Mouse (Mus musculus) ovary, postnatal 10 days (tissue): ENCODE results near the gene Efcc1.

Experiments
- DNase-seq: peaks from one replicate; pipeline ENCODE4 v3.0.0; 2022; ENCODE audit warnings: low spot score

Efcc1 gene

GRCm38 (mm10) chr6:87730591-87731462 lies at the start of gene Efcc1:
Efcc1 (plus strand) TSS chr6:87730869.
- no peak for DNase-seq

GRCm38 (mm10) chr6:87695947-87696346 lies 34.7 kb upstream of the Efcc1 start:
- no peak for DNase-seq

- no peak for DNase-seq
Measured at GRCm38 (mm10) chr6:87696544-87696943, 34.1 kb upstream of the Efcc1 start.

- DNase-seq: no peak
Measured at GRCm38 (mm10) chr6:87706246-87706645, 24.4 kb upstream of the Efcc1 start.

- no peak for DNase-seq
Measured at GRCm38 (mm10) chr6:87712311-87712710, 18.4 kb upstream of the Efcc1 start.

DNA sequence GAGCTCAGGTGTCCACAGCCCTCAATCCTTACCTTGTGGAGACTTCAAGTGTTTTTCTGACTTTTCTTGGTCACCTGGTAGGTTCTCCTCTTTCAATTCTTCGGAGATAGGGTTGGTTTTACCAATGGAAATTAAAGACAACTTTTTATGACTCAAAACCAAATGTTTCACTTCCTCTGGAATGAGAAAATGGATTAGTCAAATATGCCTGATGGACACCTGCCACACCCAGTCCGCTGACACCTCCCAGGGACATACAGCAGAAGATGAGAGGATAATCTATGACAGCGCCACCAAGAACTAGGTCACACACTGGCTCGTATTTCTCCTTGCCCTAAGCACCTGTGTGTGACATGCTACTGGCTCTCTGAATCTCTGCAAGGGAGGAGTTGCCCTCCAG lies 16.6 kb upstream of the Efcc1 start:
- DNase-seq: no peak

DNA sequence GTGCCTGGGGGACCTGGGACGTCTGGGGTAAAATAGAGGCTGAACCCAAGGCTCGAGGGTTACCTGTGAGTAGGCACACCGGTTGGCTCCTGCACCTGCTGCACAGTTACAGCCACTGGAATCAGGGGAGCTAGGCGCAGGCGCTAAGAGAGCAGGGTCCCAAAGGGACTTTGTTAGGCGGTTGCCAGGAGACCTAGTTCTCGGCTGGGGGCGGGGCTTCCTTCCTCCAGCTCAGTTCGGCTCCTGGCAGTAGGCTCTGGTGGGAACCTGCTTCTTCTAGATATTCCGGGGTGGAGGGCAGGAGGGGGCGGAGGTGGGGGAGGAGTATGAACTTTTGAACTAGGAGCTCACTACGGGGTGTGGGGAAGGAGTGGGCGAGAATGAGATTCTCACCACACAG lies 8.0 kb upstream of the Efcc1 start:
- no peak for DNase-seq

DNA sequence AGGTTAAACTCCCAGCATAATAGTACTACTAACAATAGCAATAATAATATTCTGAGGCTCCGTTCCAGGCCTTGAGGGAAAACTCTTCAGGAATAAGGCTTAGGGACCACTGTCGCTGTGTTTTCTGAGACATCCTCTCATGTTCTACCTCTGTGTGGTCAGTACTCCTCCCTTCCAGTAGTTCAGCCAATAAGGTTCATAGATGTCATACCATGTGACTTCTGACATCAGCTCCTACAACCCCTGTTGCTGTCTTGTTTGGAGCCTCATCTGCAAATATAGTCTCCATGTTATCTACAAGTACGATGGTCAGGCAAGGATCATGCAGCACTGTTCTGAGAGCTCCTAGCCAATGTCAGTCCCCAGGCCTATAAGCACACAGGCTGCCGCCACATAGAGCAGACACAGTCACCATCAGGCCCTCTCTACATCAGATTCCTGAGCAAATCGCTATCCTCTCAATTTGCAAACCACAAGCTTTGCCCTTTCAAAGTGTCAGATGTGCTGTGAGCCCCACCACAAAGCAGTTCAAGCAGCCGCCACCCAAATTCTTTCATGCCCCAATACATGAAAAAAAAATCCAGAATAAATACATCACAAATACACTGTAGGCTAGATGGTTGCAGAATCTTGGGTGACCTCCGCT lies 5.3 kb upstream of the Efcc1 start:
- no peak for DNase-seq

GRCm38 (mm10) chr6:87728102-87728501 lies 2.6 kb upstream of the Efcc1 start:
- DNase-seq: no peak

DNA sequence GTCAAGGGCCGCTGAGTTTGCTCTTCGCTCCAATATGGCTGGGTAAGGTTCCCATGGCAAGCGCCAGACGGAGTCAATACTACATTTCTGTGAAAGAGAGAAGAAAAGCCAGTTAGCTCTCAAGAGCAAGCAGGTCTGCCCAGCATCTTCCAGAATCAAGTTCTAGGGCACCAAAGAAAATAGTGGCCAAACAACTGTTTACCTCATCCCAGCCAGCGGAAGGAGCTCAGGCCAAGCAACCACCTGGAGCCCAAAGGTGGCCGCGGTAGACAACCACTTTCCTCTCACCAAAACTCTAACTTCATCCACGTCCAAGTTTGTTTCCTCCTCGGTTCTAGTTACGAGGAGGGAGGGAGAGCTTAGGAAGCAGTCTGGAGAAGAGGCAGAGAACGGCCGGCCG lies 528 bp upstream of the Efcc1 start:
- DNase-seq: no peak

- DNase-seq: no peak
Measured at GRCm38 (mm10) chr6:87731463-87732095, 910 bp downstream of the Efcc1 start.

GRCm38 (mm10) chr6:87732151-87733011 lies 1.7 kb downstream of the Efcc1 start:
- DNase-seq: no peak

DNA sequence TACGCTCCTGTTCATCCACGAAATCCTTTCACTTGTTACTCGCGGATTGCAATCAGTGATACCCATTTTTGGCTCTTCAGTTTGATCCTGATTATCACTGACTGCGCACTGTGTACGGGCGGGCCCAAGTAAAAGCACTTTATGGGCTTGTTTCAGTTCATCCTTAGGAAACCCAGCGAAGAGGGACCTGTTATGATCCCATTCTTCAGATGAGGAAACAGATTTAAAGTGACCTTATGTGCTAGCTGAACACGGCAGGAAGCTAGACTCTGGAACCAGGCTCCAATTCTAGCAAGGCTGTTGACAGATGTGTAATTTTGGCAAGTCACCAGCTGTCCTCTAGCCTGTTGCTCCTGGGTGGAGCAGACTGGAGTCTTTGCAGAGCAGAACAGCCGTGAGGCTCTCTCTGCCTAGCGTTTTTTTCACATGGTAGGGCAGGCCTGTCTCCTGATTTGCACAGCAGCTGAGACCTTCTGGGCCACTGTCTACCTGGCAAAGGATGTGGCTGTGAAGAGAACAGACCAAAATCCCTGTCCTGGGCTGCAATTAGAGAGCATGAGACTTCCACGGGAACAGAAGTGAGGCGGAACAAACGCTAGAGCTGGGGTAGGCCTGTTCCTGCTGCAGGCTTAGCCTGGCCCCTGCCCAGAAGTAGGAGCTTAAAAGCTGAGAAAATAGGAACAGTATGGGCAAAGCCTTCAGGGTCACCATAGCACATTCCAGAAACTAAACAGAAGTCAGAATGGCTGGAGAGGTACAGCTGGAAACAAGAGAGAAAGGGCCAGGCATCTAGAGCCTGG lies 2.7 kb downstream of the Efcc1 start:
- DNase-seq: no peak

- no peak for DNase-seq
Measured at GRCm38 (mm10) chr6:87734136-87734535, 3.5 kb downstream of the Efcc1 start.

GRCm38 (mm10) chr6:87736923-87737322 lies 6.3 kb downstream of the Efcc1 start:
- no peak for DNase-seq

DNA sequence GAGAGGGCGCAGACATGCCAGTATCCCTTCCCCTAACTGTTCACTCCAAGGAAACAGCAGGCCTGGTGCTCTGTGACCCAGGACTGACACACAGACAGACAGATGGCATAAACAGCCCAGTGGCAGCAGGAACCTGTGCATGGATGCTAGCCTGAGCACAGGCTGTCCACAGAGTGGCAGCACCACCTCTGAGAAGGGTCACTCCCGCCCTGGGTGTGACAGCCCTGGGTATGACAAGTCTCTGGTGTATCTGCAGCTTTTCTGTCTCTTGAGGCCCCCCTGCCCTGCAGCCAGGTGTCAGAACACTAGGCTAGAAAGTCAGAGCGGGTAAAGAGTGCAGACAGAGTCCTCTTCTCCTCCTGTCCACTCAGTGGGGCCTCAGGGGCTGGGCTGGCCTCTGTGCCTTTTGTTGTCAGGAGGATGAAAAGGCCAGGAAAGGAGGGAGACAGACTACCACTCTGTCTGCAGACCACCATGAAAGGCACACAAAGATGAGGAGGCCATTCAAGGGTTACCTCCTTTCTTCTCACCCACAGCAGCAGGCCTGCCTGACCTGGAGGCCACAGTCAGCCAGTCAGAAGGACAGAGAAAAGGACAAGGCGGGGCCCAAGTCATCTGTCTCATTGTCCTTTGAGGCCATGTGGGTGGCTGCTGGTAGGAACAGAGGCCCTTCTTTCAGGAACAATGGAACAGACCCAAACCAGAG lies 7.4 kb downstream of the Efcc1 start:
- DNase-seq: no peak

GRCm38 (mm10) chr6:87739898-87740297 lies 9.2 kb downstream of the Efcc1 start:
- DNase-seq: no peak

DNA sequence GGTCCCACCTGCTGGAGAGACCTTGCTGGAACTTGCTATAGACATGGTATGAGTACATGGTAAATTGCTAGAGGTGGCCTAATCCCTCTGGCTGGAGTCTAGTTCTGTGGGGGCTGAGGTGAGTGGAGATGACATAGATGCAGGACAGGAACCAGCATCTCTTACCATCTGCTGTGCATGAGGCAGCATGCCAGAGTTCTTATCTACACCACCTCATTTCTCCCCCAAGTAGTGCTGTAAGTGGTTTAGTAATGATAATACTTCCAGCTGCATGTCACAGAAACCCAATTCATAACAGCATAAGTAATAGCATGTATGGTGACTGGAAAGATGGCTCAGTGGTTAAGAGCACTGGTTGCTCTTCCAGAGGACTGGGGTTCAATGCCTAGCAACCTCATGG lies 9.8 kb downstream of the Efcc1 start:
- no peak for DNase-seq

DNA sequence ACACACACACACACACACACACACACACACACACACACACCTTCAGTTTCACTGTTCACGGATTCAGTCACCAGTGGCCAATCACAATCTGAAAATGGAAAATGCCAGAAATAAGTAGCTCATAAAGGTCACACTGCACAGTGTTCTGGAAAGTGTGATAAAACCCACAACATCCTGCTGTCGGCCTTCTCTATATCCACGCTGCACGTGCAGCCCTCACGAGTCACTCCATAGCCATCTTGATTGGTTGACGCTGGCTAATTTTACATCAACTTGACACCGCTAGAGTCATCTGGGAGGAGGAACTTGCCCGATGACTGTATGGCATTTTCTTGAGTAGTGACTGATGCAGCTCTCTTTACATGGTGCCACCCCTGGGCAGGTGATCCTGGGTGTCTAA lies 11.3 kb downstream of the Efcc1 start:
- DNase-seq: no peak

DNA sequence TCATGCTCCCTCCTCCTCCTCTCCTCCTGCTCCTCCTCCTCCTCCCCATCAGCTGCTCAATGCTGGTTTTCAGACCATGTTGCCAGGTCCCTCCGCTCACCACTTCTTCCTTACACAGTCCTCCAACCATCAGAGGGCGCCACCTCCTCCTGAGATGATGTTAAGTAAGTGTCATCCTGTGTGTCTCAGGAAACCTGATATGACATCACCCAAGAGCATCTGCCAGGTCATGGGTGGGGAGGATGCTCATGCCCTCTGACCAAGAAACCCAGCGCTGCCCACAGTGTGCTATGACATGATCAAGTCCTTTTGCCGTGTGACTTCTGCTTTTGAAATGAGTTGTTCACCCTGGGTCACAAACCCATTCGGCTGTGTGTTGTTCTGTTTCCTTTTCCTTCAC lies 12.1 kb downstream of the Efcc1 start:
- DNase-seq: no peak

- no peak for DNase-seq
Measured at GRCm38 (mm10) chr6:87743281-87743680, 12.6 kb downstream of the Efcc1 start.
